Mouse (Mus musculus) left cerebral cortex, adult 11 months (tissue): ENCODE measurements around the gene Bsn.
"Not testable (repeated sequence)": the region's sequence is repeated elsewhere in the genome, so short reads cannot be mapped to it uniquely, and the experiment has no call there.

ENCODE experiments used
- DNase-seq: peaks from one replicate; pipeline ENCODE4 v3.0.0; 2022; ENCODE audit warnings: low spot score

Gene Bsn

GRCm38 (mm10) chr9:108196920-108197677 is 6.9 kb upstream of the Bsn start:
- DNase-seq = no peak

- not testable (repeated sequence) for DNase-seq
Observed at GRCm38 (mm10) chr9:108196222-108196621, 6.0 kb upstream of the Bsn start.

- no peak for DNase-seq
Observed at GRCm38 (mm10) chr9:108189488-108189786, 747 bp downstream of the Bsn start.

GRCm38 (mm10) chr9:108189023-108189422 is 1.2 kb downstream of the Bsn start:
- DNase-seq = no peak

- no peak for DNase-seq
Observed at GRCm38 (mm10) chr9:108188511-108188910, 1.7 kb downstream of the Bsn start.

GRCm38 (mm10) chr9:108187616-108188015 is 2.6 kb downstream of the Bsn start:
- DNase-seq = no peak

GRCm38 (mm10) chr9:108185786-108186185 is 4.4 kb downstream of the Bsn start:
- no peak for DNase-seq

- DNase-seq = no peak
Observed at GRCm38 (mm10) chr9:108183531-108183994, 6.6 kb downstream of the Bsn start.

- DNase-seq = no peak
Observed at GRCm38 (mm10) chr9:108182806-108183506, 7.2 kb downstream of the Bsn start.

- DNase-seq = no peak
Observed at GRCm38 (mm10) chr9:108178391-108178790, 11.8 kb downstream of the Bsn start.

GRCm38 (mm10) chr9:108175116-108175838 is 14.9 kb downstream of the Bsn start:
- DNase-seq = no peak

GRCm38 (mm10) chr9:108172777-108173350 is 17.3 kb downstream of the Bsn start:
- no peak for DNase-seq

GRCm38 (mm10) chr9:108169751-108170150 is 20.4 kb downstream of the Bsn start:
- no peak for DNase-seq

- DNase-seq = no peak
Observed at GRCm38 (mm10) chr9:108165143-108165542, 25.0 kb downstream of the Bsn start.

- no peak for DNase-seq
Observed at GRCm38 (mm10) chr9:108163646-108164284, 26.4 kb downstream of the Bsn start.

- DNase-seq = no peak
Observed at GRCm38 (mm10) chr9:108157891-108158290, 32.3 kb downstream of the Bsn start.

- DNase-seq = peak; percentile 56
Observed at GRCm38 (mm10) chr9:108157451-108157850, 32.7 kb downstream of the Bsn start.

GRCm38 (mm10) chr9:108156786-108157185 is 33.4 kb downstream of the Bsn start:
- no peak for DNase-seq

- DNase-seq = no peak
Observed at GRCm38 (mm10) chr9:108154814-108155213, 35.4 kb downstream of the Bsn start.

GRCm38 (mm10) chr9:108153516-108154448 is 36.4 kb downstream of the Bsn start:
- no peak for DNase-seq

- DNase-seq = no peak
Observed at GRCm38 (mm10) chr9:108150486-108150885, 39.7 kb downstream of the Bsn start.
